Mouse (Mus musculus) kidney, postnatal 10 days (tissue): Measurements from ENCODE around the gene Plekhj1.
"Not testable (repeated sequence)": the region's sequence is repeated elsewhere in the genome, so short reads cannot be mapped to it uniquely, and the experiment has no call there.

Experiments
- DNase-seq: peaks from one replicate; pipeline ENCODE4 v3.0.0; 2021; ENCODE audit warnings: mixed read lengths

Plekhj1 gene

DNA sequence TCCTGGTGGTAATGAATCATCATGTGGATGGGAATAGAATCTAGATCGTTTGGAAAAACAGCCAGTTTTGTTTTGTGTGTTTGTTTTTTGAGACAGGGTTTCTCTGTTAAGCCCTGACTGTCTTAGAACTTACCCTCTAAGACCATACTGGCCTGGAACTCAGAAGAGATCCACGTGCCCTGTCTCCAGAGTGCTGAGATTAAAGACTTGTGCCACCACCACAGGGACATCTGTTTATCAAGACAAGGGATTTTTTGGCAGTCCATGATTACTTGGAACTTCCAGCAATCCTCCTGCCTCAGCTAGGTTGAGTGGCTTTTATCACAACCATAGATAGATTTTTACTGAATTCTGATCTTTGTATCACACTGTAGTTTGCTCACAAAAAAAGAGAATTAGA is 26.4 kb upstream of the Plekhj1 start:
- DNase-seq = no peak

DNA sequence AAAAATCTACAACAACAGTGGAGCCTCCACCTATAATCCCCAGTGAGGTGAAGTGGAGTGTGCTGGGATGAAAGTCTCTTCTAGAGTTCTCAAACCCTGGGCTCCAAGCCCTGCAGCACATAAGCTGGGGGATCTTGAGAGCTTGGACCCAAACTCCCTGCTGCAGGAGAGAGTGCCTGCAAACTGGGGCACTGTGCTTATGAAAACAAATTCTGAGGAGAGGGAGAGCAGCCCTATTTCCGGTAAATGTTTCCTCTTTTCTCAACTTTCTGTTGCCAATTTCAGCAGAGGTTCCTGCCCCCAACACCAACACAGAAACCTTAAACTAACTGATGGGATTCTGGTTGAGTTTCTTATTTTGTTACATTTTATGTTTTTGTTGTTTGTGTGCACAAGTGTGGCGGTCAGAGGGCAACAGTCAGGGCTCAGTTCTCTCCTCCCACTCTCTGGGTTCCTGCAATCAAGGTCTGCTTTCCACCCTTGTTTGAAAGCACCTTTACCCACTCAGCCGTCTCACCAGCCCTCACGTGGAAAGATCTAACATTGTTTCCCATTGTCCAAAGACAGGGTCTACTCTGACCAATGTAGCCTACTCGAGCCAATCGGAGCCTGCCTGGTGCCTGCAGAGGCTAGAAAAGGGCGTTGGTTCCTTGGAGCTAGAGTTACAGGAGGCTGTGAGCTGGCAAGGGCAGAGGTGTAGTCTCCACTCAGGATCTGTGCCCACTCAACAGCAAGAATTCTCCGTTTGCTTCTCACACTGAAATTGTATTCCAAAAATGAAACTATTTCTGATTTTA is 25.6 kb upstream of the Plekhj1 start:
- no peak for DNase-seq

DNA sequence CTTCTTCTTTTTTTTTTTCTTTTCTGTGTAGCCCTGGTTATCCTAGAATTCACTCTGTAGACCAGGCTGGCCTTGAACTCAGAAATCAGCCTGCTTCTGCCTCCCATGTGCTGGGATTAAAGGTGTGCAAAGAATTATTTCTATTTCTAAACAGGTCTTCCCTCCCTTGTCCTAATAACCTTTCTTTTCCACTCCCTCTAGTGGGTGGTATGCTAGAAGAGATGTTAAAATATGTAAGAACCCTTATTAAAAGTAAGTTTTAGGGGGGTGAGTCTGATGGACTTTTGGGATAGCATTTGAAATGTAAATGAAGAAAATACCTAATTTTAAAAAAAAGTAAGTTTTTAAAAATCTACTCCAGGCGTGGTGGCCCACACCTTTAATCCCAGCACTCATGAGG is 24.9 kb upstream of the Plekhj1 start:
- no peak for DNase-seq

DNA sequence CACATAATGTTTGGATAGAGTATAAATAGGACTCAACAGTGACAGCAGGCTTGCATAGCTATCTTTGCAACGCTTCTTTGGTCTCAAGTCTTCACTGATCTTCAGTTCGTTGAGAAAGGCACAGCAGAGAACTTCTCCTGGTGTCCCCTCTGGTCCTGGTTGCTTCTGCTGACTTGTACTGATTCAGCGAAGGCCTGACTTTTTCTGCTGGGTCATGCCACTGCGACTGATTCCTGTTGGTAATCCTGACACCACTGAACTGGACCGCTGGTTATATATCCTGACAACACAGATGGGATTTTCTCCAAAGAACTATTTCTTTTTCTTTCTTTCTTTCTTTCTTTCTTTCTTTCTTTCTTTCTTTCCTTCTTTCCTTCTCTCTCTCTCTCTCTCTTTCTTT is 24.1 kb upstream of the Plekhj1 start:
- no peak for DNase-seq

DNA sequence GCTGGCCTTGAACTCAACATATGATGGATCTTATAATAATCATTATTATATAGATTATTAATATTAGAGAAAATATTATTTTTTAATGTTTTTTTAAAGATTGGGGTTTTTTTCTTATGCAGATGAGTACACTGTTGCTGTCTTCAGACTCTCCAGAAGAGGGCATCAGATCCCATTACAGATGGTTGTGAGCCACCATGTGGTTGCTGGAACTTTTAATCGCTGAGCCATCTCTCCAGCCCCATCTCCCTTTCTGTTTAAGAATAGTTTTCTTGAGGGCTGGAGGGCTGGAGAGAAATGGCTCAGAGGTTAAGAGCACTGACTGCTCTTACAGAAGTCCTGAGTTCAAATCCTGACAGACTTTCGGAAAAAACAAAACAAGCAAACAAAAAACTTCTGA is 23.6 kb upstream of the Plekhj1 start:
- DNase-seq = peak; percentile 51

DNA sequence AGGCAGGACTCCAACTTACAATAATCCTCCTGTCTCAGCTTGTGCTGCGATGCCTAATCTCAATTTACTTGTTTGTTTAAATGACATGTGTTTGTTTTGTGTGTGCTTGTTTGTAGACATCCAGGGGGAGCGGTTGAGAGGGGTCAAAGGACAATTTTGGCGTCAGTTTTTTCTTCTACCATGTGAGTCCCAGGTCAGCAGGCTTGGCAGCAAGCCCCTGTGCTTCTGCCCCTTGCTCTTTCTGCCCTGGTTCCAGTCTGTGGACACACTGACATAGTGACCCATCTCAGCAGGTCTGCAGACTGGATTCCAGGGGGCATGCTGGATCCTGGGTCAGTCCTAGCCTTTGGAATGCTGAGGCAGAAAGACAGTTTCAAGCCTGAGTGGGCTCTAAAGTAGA is 21.0 kb upstream of the Plekhj1 start:
- DNase-seq = peak; percentile 62

DNA sequence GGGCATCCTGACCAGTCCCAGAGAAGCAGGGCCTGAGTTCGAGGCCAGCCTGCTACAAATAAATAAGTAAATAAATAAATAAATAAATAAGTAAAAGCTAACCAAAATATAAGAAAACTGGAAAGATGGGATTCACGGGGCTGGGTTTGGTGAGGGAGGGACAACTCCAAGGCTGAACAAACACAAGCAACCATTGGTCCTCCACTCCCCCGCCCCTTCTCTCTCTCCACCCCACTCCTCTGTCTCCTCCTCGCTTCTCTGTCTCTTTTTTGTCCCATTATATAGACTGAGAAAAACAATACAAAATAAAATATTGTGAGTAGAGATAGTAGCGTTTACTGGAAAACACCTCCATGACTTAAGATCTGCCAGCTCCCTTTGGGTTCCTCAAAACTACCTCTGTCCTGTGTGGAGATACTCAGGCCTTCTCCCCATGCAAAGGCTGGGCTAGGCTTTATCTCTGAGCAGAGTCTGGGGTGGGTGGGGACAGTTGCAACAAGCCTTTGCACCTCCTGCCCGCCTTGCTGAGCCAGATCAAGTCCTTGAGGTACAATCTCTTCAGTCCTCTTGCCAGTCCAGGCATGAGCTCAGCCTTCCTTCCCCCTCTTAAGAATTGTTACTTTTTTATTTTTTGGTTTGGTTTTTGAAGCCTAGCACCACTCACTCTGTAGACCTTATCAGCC is 20.3 kb upstream of the Plekhj1 start:
- DNase-seq = no peak

DNA sequence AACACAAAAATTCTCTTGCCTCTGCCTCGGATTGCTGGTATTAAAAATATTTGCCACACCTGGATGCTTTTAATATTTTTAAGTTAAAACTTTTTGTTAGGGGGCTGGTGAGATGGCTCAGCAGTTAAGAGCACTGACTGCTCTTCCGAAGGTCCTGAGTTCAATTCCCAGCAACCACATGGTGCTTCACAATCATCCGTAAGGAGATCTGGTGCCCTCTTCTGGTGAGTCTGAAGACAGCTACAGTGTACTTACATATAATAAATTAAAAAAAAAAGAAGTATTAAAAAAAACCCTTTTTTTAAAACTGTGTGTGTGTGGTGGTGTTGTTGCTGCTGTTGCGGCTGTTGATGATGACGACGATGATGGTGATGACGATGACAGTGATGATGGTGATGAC is 19.5 kb upstream of the Plekhj1 start:
- not testable (repeated sequence) for DNase-seq

DNA sequence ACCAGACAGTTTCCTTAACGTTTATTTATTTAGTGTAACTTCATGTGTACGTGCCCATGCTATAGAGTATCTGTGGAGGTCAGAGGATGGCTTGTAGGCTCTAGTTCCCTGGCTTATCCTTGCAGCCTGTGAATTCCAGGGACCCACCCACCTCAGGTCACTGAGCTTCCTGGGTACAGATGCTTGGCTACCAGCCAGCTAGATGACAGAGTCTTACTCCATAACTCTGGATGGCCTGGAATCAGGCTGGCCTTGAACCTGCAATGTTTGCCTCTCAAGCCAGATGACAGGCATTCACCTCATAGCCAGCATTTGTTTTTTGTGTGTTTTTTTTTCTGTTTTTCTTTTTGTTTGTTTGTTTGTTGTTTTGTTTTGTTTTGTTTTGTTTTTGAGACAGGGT is 18.7 kb upstream of the Plekhj1 start:
- no peak for DNase-seq

DNA sequence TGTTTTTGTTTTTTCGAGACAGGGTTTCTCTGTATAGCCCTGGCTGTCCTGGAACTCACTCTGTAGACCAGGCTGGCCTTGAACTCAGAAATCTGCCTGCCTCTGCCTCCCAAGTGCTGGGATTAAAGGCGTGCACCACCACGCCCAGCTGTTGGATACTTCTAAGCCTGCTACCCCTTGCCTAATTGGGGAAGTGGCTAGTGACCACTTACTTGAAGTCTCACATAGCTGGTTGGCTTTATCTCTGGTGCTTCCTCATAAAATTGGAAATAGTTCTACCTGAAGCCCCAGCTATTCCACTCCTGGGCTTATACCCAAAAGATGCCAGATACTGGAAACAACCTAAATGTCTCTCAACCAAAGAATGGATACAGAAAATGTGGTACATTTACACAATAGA is 17.9 kb upstream of the Plekhj1 start:
- not testable (repeated sequence) for DNase-seq

DNA sequence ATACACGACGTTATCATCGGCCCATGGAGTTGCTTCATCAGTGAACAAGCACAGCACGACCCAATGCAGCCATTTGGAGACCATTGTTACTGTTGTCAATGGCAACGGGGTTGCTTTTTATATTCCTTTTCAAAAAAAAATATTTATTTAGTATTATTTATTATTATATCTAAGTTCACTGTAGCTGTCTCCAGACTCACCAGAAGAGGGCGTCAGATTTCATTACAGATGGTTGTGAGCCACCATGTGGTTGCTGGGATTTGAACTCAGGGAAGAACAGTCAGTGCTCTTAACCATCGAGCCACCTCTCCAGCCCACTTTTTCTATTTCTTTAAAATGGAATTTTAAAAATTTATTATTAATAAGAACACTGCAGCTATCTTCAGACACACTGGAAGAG is 16.4 kb upstream of the Plekhj1 start:
- DNase-seq = no peak

DNA sequence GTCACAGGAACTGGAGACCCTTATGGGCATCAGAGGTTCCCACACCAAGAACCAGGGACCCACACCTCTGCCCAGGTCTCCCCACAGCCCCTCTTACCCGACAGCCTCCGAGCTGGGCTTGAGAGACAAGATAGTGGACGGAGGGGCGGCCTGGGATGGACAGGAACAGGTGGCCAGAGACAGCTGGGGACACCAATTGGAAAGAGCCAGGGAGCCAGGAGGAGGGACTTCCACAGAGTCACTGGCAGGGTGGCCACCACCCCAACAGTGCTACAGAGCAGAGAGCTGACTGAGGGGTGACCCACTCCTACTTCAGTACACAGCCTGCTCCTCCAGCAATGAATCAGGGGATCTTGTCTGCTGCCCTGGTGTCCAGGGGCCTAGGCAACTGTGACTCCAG is 14.9 kb upstream of the Plekhj1 start, which contains the start of gene Jsrp1:
Jsrp1 (minus strand) TSS at position 133 of the 400 bp plus-strand sequence.
- DNase-seq = no peak

DNA sequence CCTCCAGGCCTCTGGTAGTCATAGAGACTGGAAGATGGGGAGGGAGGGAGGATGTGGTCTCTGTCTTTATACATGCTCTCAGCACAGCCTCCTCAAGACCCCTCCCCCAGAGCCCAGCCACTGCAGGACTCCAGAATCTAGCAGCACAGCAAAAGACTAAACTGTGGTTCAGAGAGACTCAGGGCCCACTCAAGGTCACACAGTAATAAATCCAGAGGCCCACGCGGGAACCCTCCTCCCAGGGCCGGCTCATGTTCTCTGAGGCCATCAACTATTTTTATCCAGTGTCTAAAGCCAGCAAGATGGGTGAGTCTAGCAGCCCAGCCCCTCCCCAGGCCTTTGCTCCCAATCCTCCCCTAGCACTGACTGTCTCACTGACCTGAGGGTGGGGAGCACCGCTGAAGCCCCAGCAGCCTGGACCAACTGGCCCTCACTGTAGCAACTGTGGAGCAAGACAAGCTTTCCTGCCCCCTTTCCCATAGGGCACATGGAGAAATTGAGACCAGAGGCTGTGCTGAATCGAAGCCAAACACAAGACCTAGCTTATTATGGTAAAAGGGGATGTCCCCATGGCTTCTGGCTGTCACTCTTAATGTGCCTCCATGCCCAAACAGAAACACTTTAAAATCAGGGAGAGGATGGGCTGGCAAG is 14.1 kb upstream of the Plekhj1 start:
- no peak for DNase-seq

DNA sequence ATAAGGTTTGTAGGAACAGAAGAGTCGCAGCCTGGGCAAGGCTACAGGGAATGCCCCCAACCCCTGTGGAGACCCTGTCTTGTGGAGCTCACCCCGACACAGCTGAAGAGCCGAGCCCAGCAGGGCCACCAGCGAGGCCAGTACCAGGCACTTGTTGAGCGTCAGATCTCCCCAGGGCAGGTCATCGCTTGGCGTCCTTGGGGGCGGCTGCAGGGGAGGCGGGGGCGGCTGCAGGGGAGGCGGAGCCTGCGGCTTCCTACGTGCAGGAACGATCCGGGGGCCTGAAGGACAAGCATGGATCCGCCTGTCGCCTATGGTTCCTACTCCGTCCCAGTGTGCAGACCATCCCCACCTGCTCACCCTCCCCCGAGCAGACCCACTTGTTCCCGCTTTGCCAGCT is 11.7 kb upstream of the Plekhj1 start:
- DNase-seq = peak; percentile 20

DNA sequence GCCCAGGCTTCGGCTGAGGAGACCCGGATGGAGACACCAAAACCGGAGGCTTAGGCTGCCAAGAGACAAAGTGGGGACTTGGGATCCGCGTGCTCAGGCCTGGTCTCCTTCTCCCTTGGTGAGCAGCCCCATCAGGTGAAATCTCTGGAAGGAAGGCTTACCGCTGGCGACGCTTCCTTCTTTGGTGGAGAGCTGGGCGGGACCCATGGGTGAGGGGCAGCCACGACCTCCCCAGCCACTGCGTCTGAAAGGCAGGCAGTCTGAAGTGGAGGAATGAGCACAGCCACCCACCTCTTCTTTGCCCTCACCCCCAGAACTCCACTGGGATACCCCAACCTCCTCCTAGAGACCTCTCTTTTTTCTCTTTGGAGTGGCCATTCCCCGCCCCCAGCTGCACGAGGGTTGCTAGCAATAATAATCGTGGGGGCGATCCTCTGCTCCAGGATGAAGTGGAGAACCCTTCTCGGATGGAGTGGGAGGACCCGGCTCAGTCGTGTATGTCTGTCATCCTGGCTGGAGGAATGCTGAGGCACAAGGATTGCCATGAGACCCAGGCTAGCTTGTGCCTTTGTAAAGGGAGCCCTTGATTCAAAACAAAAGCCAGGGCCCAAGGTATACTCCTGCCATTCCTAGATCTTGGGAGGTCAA is 10.7 kb upstream of the Plekhj1 start:
- DNase-seq = peak; percentile 33

DNA sequence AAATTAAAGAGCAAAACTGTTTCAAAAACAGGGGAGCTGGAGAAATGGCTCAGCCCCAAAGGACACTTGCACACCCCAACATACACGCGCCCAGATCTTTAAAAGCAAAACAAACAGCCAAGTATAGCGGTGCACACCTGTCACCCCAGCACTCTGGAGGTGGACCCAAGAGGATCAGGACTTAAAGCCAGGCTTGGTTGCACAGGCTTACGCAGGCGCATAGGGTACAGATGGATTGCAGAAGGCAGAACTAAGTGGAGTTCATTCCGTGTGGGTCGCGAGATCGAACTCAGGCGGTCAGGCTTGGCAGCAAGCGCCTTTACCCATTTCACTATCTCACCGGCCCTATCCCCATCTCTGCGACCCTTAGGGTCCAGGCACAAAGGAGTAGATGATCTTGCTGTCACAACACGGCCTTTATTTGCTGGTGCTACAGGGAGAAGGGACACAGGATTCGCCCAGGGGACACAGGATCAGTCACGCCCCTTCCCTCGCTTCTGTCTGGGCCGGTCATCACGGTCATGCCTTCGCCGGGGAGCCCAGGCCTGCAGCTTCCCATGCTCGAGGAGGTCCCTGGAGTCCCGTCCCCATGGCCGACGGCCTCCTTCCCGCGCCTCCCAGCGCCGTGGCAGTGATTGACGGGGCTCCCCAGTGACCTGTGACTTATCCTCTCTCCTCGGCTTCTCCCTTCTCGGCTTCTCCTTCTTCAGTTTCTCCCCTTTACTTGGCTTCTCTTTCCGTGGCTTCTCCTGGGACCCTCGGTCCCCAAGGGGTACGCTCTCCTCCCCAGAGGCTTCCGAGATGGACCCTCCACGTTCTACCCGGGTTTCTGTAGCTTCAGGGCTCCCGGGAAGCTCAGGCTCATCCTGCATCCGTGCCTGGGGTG is 9.9 kb upstream of the Plekhj1 start:
- no peak for DNase-seq

DNA sequence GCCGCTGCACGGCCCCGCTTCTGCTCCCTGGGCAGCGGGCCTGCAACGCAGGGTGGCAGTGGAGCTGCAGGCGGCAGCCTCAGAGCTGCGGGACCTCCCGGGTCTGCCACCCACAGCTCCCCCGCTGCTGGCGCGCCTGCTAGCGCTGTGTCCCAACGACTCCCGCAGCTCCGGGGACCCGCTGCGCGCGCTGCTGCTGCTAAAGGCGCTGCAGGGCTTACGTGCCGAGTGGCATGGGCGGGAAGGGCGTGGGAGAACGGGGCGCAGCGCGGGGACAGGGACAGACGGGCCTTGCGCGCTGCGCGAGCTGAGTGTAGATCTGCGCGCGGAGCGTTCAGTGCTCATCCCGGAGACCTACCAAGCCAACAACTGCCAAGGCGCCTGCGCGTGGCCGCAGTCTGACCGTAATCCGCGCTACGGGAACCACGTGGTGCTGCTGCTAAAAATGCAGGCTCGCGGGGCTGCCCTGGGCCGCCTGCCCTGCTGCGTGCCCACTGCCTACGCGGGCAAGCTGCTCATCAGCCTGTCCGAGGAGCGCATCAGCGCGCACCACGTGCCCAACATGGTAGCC is 8.7 kb upstream of the Plekhj1 start:
- DNase-seq = peak; percentile 82

DNA sequence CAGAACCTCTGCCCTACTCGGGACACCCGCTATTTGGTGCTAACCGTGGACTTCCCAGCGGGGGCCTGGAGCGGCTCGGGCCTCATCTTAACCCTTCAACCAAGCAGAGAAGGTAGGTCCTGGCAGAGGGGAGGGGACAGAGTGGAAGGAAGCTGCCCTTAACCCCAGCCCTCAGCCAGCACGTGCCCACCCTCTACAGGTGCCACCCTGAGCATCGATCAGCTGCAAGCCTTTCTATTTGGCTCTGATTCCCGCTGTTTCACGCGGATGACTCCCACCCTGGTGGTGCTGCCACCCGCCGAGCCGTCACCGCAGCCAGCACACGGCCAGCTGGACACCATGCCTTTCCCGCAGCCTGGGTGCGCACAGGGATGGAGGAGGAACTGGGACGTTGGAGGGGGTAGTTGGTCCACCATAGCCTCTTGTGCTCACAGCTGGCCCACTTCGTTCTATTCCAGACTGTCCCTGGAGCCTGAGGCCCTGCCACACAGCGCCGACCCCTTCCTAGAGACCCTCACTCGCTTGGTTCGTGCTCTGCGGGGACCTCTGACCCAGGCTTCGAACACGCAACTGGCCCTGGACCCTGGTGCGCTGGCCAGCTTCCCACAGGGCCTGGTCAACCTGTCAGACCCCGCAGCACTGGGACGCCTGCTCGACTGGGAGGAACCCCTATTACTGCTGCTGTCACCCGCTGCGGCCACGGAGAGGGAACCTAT is 8.1 kb upstream of the Plekhj1 start:
- DNase-seq = no peak

DNA sequence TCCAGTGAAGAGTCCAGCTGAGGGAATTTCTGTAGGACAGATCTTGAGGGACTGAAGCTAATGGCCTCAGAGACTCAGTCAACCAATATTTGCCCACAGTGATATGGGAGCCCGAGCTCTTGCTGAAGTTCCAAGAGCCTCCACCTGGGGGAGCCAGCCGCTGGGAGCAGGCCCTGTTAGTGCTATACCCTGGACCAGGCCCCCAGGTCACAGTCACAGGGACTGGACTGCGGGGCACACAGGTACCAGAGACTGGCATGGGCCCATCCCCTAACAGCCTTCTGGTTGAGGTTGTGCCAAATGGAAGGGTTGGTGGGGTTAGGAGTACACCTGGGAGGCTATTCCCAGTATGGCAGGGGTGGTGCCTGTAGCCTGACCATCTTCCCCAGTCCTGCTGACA is 7.5 kb upstream of the Plekhj1 start:
- peak; percentile 88 for DNase-seq

DNA sequence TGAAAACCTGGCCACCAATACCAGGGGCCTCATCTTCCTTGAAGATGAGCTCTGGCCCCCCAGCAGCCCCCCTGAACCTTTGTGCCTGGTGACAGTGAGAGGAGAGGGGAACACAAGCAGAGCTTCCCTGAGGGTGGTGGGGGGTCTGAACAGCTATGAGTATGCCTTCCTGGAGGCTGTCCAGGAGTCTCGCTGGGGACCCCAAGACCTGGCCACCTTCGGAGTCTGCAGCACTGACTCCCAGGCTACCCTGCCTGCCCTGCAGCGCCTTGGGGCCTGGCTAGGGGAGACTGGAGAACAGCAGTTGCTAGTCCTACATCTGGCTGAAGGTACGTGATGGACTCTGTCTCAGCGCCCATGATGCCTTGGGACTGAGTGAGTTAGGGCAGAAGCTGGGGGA is 6.9 kb upstream of the Plekhj1 start:
- no peak for DNase-seq

DNA sequence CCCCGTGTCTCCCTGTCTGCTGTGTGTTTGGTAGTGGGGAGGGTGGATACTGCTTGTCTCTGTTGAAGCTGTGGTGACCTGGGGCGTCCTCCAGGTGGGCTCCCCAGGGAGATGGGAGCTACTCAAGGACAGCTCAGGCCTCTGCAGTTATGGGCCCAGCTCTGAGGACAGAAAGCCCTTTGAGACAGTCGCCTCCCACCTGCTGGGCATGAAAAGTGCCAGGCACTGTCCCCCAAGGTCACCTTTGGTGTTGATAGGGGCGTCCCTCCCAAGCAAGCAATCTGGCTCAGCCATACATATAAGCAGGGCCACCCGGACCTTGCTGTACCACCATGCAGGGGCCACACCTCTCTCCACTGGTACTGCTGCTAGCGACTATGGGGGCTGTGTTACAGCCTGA is 6.5 kb upstream of the Plekhj1 start, which contains the start of gene Amh:
Amh (plus strand) TSS at position 328 of the 400 bp plus-strand sequence.
- DNase-seq = no peak
